Mouse (Mus musculus) embryo, embryonic 9.5 days (tissue): ENCODE results near the gene Coro2b.
A peak's percentile ranks its signal among the peaks of the same experiment; 100 is the strongest.

Experiments used
- DNase-seq: peaks from one replicate; pipeline ENCODE4 v3.0.0-alpha.2; 2017; ENCODE audit errors: extremely low spot score

Gene Coro2b

DNA sequence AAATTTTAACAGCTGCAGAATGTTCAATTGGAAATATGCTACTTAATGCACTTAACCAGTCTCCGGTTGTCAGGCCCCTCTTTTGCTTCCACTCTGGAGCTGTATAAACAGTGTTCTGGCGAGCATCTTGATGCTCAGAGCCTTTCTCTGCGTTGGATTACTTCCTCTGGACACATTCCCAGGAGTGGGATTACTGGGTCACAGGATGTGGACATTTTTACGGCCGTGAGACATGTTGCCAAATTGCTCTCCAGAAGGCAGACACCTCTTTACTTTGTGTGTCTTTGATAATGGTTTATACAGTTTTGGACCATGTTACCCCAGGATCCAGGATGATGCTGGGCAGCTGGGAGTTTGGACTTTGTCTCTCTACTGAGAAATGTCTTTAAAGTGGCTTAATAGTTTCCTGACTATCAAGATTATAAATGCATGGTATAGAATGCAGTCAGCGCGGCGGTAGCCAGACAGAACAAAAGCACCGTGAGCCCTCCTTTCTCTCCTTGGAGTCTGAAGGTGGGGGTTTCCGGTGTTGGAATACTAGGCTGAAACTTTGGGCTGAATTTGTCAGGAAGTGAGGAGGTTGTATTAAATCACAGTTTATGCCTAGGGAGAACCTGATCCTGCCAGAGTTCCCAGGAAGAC lies 23.2 kb downstream of the Coro2b start:
- no peak for DNase-seq

DNA sequence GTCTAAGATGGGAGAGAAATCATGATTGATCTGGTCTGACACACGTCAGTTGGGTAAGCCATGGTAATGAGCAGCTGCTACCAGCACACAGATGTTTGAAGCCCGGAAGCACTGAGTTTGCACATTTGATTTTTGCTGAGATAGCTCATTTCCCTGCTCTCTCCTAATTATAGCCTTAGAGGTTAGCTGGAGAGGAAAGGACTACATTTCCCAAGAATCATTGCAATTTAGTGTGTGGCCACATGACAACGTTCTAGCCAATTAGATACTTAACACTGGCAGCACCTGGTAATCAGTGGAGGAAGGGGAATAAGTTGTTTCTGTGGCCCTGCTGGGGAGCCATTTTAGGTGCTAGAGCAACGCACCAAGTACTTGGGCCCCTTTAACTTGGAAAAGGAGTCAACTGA lies 26.3 kb downstream of the Coro2b start:
- DNase-seq: peak; percentile 38

DNA sequence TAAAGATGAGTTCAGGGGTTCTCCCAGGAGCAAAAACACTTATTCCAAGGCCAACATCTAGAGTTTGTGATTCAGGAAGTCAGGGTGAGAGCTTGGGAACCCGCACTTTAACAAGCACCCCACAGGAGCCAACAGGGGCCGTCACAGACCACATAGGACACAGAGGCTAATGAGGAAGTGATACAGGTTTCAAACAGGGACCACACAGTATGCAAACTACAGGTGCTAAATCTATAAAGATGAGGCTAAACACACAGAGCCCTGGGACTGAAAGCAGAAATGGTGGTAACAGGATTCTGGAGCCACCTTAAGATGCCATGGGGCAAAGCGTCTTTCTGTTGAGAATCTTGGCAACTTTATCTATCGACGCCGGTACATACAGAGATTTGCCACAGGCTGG lies 27.2 kb downstream of the Coro2b start:
- DNase-seq: no peak

DNA sequence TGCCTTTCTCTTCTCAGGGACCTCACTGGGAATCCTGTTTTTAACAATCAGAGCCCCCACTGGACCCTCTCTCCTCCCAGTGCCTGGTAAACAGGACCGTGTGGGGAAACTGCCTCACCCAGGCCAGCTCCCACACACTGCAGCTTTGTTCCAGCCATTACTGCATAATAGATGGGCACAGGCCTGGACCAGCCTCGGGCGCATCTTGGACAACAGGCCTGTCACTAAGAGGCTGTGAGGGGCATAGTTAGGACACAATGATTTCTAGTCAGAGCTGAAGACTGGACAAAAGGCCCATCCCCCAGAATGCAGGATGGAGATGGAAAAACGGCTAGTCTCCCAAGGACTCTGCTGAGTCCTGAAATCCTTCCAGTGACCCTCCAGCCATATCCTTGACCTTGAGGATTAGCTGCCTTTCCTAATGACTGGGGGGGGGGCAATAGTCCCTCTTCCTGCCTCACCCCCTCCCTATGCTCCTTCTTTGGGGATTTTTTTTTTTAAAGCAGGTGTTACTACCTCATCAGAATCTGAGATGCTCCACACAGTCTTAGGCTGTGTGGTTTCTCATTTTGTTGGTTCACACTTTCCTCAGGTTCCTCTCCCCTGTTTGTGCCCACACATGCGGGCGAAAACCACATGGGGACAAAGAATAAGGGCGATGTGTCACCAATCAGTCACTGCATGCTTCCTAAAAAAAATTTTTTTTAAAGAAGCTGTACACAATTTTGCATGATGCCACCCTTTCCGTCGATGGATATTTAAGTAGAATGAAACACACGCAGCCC lies 27.9 kb downstream of the Coro2b start:
- DNase-seq: no peak

DNA sequence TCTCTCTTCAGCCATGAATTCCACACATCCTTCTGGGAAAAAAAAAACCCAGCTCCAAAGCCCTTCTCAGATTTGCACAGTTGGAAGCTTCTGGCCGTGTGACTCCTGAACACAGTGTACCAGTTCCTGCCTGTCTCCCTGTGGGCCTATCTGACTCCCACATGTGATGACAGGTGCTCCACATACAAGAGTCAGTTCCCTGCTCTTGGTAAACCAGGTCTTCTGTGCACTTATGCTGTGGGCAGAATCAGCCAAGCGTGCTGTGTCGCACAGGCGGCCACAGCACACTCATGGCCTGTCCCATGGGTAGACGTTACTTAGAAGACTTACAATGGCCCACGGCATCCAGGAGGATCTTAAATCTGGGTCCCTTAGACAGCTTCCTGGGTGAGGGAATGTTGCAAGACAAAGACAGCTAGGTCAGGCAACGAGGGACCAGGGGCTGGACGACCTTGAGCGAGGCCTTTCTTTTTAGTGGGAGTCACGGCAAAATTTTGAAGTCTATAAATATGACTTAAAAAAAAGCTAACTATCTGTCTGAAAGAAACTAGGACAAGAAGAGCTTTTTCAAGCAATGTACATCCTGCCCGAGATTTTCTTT lies 30.3 kb downstream of the Coro2b start:
- DNase-seq: no peak

DNA sequence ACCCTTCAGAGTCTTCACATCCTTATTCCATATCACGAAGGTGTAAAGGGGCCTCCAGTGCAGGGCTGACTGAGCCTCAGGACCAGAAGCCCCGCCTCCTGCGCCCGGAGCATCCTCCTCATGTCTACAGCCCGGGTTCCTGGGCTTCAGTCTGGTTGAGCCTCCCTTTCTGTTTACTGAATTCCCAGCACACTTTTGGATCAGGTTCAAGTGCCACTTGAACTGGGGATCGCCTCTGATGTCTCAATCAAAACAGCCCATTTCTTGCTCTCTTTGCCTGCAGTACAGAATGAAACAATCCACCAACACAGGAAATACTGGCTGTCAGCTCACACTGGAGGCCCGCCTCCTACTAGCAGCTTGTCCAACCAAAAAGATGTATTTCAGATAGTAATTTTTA lies 32.7 kb downstream of the Coro2b start:
- no peak for DNase-seq

DNA sequence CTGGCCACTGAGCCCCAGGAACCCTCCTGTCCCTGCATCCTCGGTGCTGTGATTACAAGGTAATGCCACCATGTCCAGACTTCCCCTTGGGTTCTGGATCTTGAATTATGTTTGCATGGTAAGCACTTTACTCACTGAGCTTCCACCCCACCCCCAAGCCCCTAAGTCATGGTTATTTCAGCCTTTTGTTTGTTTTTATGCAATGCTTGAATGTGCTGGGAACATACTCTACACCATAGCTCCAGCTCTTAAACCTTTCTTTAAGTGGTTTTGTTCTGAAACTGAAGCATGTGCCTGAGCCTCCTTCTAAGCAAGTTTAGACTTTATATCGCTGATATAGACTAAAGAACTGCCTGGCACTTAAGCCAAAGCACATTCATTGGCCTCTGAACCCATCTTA lies 34.5 kb downstream of the Coro2b start:
- DNase-seq: no peak

DNA sequence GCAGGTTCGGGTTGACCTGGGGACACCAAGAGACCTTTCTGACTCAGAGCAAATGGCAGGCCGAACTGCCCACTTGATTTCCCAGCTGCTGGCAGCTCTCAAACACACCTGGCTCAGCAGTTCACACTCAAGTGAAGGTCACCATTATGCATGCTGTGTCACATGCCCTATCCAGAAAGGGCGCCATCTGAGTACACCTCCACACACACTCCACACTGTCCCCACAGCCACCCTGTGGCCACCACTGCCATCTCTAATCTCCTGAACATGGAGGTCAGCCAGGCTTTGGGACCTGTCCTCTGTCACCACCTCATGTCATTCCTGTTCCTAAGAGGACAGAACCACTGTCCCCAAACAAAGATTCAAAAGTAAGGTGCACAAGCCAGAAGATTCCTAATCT lies 35.3 kb downstream of the Coro2b start:
- no peak for DNase-seq

DNA sequence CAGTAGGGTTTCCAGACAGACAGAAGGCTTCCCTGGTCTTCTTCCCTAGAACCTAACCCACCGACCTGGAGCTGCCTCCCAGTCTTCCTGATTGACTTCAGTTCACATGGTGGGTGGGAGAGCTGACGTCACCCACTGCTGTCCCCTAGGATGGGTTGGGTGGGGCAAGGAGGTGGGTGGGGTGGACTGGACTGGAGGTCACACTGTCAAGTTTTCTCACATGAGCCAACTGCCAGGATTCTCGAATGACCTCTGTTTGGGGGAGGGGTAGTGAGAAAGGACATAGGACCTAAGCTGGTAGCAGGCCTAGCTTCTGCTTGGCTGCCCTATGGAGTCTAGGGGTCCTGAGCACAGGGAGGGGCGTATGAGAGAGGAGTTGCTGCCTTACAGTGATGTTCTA lies 36.8 kb downstream of the Coro2b start:
- no peak for DNase-seq

DNA sequence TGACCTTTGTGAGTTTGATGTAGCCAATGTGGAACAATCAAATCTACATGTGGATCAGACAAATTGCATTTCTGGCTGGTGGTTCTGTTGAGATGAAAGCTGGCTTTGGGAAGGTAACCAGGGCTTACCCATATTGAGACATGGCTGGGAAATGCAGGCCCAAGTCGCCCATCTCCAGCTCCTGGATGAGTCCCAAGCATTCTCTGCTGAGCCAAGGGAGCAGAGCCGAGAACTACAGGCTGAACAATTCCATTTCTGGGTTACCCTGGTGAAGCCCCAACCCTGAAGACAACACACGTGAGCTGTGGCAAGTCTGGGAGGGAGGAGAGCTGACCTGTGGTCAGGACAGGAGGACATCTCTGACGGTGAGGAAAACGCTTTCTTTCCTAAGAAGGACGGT lies 37.9 kb downstream of the Coro2b start:
- no peak for DNase-seq

DNA sequence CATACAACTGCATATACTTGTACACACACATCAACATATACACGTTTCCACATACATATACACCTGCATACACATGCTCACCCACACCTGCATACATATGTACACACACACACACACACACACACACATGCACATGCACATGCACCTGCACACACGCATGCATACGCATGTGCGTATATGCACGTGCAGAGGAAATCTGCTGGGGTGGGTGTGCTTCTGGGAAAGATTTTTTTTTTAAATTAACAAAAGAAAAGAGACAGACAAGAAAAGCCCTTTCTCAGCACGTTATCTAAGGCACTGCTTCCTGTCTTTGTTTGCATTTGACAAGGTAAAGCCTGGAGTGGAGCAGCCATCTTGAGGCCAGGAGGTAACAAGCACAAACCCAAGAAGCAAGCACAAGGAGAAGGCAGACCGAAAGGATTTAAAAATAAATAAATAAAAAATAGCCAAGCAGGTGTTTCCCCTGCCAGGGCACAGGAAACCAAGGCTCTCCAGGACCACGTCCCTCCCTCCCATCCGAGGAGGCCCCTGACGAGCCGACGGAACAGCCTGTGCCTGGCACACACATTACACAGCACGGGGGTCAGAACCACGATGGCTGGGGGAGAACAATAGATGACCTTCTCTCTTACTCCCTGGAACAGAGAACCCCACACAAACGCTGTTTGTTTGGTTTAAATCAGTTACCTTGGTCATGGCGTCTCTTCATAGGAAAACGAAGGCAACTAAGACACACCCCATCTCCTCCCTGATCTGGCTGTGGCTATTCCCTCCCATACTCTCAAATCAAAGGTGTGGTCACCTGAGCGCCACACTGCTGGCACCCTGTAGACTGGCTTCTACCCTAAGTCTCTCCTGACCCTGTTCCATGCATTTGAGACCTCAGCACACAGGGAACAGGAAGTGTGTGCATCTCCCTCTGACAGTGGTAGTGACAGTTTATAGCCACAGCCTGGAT lies 39.4 kb downstream of the Coro2b start:
- no peak for DNase-seq

DNA sequence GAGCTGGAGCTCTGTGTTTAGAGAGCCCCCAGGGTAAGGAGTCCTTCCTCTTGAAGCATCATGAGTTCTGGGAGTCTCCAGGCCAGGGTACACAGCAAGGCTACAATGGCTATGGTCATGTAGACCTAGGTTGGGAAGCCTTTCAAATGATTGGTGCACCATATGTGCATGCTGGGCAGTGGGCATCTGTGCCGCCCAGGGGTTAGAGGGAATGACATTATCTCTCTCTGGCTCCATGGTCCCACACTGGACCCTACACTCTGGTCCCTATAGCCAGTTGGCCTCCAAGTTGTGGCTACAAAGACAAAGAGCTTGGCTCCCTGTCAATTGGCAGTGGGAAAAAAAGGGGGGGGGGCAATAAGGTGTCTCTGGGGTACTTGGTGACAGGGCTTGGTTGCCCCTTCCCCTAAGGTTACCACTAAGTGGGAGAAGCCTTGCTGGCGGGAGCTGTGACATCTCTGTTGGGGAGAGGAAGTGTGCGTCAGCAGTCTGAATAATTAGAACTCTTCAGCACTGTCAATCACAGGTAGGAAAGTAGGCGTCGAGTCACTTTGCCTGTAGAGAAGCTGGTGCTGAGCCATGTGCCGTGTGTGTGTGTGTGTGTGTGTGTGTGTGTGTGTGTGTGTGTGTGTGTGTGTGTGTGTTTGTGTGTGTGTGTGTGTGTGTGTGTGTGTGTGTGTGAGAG lies 44.4 kb downstream of the Coro2b start:
- no peak for DNase-seq

DNA sequence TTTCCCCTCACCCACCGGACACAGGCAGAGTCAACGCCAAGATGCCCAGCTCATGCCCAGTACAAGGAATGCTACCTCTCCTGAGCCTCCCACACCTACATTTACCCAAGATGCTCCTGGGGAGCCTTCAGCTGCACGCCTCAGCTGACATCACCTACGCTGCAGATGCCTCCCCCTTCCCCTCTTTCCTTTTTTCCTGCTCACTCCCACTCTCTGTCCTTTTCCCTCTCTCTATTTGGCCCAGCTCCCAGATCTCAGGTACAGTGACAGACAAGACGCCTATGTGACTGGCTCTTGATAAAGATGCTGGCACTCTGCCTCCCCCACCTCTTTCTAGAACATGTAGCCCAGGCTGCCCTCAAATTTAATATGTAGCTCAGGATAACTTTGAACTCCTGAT lies 45.2 kb downstream of the Coro2b start:
- DNase-seq: no peak

DNA sequence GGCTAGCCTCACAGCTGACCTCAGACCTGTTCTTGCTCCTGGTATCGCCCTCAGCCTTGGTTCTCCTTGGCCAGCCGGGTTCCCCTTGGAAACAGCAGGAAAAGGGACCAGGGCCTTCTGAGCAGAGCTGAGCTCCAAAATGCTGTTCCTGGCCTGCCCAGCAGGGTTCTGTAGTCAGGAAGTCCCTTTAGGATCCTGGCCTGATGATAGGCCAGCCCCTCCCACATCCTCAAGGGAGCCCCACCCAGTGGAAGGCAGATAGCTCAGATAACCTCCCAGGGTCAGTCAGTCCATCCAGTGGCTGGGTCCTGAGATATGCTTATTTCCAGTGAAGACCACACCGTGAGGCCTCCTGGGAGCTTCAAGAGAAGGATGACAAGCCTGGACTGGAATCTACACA lies 45.7 kb downstream of the Coro2b start:
- DNase-seq: peak; percentile 14

DNA sequence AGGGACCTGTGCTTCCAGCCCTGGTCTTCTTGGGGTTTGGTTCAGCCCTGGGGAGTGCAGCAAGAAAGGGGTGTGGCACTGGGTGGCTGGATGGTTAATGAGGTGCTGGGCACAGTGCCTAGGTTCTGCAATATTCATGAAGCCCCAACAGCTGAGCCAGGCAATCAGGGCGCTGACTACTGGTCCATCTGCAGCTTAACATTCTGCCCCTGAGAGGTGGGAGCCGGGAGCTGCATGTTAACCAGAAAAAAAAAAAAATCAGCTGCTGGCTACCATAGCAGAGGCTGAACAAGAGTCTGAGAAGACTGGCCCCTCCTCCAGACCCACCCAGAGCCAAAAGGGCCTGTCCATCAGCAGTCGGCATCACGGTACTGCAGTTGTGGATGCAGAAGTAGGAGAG lies 52.7 kb downstream of the Coro2b start:
- no peak for DNase-seq

DNA sequence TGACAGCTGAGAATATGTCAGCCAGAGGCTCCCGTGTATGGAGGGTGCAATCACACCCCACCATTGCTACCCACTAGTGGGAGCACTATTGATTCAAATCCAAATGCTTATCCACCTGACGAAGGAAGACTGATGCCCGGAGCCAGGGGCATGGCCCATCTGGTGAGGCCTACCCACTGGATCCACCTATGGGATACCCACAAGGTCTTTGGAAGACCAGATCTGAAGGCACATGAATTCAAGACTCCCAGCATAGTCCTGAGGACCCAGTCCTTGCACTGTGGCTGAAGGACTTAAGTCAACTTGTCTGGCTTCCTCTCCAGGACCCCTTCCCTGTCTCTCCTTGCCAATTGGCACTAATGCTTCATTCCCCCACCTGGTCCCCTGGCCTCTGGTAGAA lies 54.1 kb downstream of the Coro2b start:
- DNase-seq: no peak

DNA sequence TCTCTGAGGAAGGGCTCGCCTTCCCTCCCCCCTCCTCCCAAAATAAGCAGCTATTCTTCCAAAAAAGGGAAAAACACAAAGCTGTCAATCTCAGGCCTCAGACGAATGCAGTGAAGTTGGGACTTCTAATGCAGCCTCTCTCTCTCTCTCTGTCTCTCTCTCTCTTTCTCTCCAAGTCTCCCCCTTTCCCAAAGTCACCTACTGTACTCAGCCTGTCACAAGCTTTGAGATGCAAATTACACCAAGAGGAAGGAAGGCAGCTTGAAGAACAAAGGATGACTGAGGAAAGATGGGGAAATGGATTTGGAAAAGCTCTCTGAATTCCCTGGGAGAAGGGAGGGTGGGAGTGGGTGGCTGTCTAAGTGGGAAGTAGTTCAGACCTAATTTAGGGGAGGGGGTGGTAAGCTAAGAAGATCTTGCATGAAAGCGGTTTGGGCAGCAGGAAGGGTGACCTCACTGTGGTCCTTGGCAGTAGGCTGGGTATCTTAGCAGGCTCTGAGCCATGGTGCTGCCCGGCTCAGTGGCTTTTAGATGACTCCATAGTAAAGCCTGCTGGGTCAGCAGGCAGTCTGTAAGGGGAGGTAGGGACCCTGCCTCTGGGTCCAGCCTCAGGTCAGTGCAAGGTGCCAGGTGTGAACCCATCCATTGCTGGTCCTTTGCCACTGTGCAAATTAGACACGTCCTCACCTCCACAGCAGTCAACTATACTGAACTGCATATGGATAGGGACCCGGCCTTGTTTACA lies 55.8 kb downstream of the Coro2b start:
- no peak for DNase-seq

DNA sequence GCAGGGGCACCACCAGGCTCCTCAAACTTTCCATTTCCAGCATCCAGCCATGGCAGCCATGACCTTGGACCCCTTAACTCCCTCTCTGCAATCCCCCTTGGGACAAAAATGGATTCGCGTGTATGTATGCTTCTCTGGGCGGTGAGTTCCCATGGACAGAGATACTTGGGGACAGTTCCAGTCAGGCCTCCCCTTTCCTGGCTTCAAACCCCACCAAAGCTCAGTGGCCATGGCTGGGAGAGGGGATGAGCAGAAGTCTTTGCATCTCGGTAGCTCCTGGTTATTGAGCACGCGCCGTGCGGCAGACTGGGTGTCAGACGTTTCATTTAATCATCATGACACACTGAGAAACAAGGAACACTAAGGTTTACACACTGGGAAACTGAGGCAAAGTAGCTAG lies 56.7 kb downstream of the Coro2b start:
- DNase-seq: no peak

DNA sequence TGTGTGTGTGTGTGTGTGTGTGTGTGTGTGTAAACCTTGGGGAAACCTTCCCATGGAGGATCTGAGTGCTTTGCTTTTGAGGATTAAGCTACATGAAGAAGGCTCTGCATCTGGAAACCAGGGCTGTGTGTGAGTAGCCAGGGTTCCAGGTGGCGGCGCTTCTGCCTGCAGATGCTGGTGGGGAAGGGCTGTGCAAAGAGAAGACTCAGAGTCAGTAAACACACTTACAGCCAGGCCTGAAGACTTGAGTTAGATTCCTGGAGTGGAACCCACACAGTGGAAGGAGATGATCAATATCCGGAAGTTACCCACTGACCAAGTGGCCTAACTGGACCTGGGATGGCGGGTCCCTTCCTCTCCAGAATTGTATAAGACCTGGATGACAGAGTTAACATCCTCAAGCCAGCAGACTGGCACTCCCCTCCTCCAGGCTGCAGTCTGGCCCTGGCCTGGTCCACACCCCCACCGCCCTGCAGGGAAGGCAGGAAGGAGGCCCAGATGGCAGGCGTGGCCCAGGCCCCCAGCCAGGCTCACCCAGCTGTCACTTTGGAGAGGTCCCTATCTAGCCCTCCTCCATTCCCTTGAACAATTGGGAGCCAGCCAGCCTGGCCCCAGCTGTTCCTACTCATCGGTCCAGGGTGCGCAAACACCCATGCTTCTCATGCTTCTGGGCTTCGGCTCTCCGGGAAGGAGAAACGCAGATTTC lies 59.9 kb downstream of the Coro2b start:
- peak; percentile 12 for DNase-seq

DNA sequence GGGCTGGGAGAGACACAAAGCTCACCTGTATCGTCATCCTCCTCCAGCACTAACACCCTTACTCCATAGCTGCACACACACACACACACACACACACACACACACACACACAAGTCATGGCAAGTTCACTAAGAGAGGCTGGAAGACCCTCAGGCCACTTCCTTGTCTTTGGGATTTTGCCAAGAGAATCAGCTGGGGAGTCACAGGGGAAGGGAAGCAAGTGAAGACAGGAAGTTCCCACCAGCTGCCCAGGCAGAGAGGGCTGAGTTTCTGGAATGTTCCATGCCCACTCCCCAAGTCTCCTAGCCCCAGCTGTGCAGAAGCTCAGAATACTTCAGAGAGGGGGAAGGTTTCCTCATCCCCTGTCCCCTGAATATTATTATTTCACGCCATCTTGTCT lies 62.6 kb downstream of the Coro2b start:
- DNase-seq: no peak
